Mouse (Mus musculus) neural tube, embryonic 13.5 days (tissue): ENCODE results near the gene Pnn. TPM values are rescaled to one million over a fixed set of nuclear protein-coding genes. Genes with fewer than 3 reads are reported as not detected.

Experiments
- ATAC-seq: fragments of 200-750 bp; cut with Nextera tagmentation; 2 replicates; pipeline ENCODE4 v1.8.0; 2017; ENCODE audit warnings: low read depth, mild to moderate bottlenecking, moderate TSS enrichment, moderate library complexity
- H3K27ac ChIP-seq: fragments of 300-500 bp; sonication (generic); replicated peaks from 2 replicates; pipeline ENCODE4 v1.5.1; 2015; ENCODE audit warnings: moderate library complexity, mild to moderate bottlenecking, inconsistent platforms
- H3K27me3 ChIP-seq: fragments of 300-500 bp; sonication (generic); 2 replicates; pipeline ENCODE4 v1.6.1; 2015; ENCODE audit warnings: mild to moderate bottlenecking, inconsistent platforms
- H3K36me3 ChIP-seq: fragments of 300-500 bp; sonication (generic); 2 replicates; pipeline ENCODE4 v1.6.1; 2015; ENCODE audit warnings: mild to moderate bottlenecking, inconsistent platforms
- H3K4me1 ChIP-seq: fragments of 300-500 bp; sonication (generic); replicated peaks from 2 replicates; pipeline ENCODE4 v1.6.1; 2015; ENCODE audit warnings: inconsistent platforms
- H3K4me2 ChIP-seq: fragments of 300-500 bp; sonication (generic); 2 replicates; pipeline ENCODE4 v1.6.1; 2015; ENCODE audit warnings: inconsistent platforms, mild to moderate bottlenecking, moderate library complexity
- H3K4me3 ChIP-seq: fragments of 300-500 bp; sonication (generic); 2 replicates; pipeline ENCODE4 v1.5.1; 2015; ENCODE audit warnings: mild to moderate bottlenecking, inconsistent platforms
- H3K9ac ChIP-seq: fragments of 300-500 bp; sonication (generic); 2 replicates; pipeline ENCODE4 v1.6.1; 2015; ENCODE audit warnings: moderate library complexity, mild to moderate bottlenecking, inconsistent platforms
- H3K9me3 ChIP-seq: fragments of 300-500 bp; sonication (generic); 2 replicates; pipeline ENCODE4 v1.6.1; 2016; ENCODE audit warnings: inconsistent platforms
- WGBS: fragments of 180-500 bp; shearing (Covaris S2); methylation state at CpG from one replicate; pipeline ENCODE4 v1.1.7; 2015; 5-methylcytosine and 5-hydroxymethylcytosine counted together
- polyA plus RNA-seq: library from polyadenylated mRNA; unstranded; fragments of >200 nt; fragmentation: Nextera tagmentation; extraction: Ambion mirVana; gene quantifications from 2 replicates; pipeline ENCODE4 v1.2.1, GENCODE M21; 2015

Pnn gene
- 83.2 and 95.0 TPM in 2 replicates for polyA plus RNA-seq

DNA sequence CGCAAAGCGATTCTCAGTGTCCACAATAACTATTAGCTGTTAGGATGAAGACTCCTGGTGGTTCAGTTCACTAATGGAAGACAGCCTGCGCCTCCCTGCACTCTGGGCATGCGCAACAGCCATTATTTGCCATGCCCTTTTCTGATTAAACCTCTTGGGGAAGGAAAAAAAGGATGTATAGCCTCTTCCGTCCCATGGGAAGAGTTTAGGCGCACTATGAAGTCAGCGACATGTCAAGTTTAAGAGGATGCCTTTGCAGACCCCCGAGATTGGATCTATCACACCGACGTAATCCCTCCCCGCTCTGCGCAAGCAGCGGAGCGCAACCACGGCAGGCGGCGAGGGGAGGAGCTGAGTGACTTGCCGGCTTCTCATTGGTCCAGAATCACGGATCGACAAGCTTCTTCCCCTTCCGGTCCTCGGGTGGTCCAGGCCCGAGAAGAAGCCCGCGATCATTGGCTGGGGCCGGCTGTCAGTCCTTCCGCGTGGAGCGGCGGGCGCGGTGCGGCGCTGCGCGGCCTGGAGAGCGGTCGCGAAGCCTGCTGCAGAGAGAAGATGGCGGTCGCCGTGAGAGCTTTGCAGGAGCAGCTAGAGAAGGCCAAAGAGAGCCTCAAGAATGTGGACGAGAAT is at the start of gene Pnn:
Gene Pnn, plus strand, starts transcription at position 437 of the 630 bp plus-strand sequence.
- Histone ChIP-seq H3K4me1 (peaks cover 16% of the 10 kb centered on the region), H3K27ac (peak within 1 kb of the TSS; percentile 93), H3K36me3 (peaks cover 34% of the 10 kb centered on the region), H3K27me3 (peaks cover 3% of the 10 kb centered on the region; the same call in 1 of the 2 replicates), H3K9ac (peak within 1 kb of the TSS; percentile 99), H3K4me2 (peak within 1 kb of the TSS; percentile 88), H3K9me3 (no peaks in the 10 kb centered on the region), H3K4me3 (peak within 1 kb of the TSS; percentile 99)
- ATAC-seq = peak; percentile 99
- WGBS = under 1% methylated on average over 43 of the region's 43 CpGs

DNA sequence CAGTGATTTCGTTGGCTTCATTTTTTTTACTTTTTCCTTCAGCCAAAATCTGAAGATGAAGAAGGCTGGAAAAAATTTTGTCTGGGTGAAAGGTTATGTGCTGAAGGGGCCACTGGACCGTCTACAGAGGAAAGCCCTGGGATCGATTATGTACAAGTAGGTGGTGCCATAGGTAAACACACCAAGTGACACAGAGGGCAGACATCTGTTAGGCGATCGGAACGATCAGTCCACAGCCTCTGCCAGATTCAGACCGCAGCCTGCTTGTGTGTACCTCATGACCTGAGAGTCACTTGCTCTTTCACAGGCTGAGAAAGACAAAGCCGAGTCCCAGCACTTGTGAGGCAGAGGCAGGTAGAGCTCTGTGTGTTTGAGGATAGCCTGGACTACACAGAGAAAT is 48.7 kb upstream of the Pnn start:
- Histone ChIP-seq H3K27ac (no peak overlapping the region), H3K9me3 (no peaks in the 10 kb centered on the region), H3K4me2 (no peak overlapping the region), H3K27me3 (no peaks in the 10 kb centered on the region), H3K4me1 (peaks cover 4% of the 10 kb centered on the region), H3K9ac (no peak overlapping the region), H3K4me3 (no peak overlapping the region), H3K36me3 (peaks cover 32% of the 10 kb centered on the region)
- 93% methylated on average over 8 of the region's 8 CpGs for WGBS
- no peak for ATAC-seq

DNA sequence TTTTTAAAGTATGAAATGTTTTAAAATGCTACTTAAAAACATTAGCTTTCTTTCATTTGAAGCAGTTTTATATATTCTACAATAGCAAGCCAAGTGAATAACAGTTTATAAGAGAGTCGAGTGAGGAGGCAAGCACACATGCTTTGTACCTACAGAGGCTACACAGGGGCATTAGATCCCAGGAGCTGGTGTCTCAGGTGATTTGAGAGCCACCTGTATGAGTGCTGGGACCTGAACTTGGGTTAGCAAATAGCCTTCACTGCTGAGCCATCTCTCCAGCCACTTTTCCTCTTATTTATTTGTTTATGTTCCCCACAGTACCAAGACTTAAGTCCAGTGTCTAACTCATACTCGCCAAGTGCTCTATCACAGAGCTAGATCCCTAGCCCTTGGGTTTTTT is 46.8 kb upstream of the Pnn start:
- Histone ChIP-seq H3K27me3 (no peaks in the 10 kb centered on the region), H3K4me1 (no peaks in the 10 kb centered on the region), H3K9me3 (no peaks in the 10 kb centered on the region), H3K27ac (no peak overlapping the region), H3K9ac (no peak overlapping the region), H3K4me3 (no peak overlapping the region), H3K4me2 (no peak overlapping the region), H3K36me3 (peaks cover 43% of the 10 kb centered on the region)
- 93% methylated on average over 2 of the region's 2 CpGs for WGBS
- ATAC-seq = no peak

DNA sequence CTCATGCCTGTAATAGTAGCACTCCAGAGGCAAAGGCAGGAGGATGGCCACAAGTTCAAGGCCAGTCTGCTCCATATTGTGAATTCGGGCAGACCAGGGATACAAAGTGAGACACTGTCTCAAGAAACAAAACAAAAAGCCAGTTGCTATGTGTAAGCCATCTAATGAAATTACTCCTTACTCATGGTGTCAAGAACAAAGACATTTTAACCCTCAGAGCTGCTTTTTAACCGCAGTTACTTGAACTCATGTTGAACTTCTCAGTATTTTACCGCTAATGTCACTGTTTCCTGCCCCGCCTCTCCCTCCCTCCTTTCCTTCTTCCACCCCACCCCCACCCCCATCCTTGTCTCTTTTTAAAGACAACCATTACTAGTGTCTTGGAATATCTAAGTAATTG is 45.4 kb upstream of the Pnn start:
- WGBS = 93% methylated on average over 4 of the region's 4 CpGs

DNA sequence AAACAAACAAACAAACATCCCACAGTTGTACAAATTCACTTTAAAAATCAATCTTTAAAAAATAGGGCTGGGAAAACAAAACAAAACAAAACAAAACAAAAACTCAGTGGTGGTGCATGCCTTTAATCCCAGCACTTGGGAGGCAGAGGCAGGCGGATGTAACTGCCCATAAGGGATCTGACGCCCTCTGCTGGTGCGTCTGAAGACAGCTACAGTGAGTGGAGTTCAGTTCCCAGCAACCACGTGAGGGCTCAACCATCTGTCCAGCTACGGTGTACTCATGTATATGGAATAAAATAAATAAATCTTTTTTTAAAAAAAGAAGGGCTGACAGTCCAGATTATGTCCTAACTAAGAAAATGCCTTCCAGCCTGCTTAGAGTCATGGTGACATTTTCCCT is 34.6 kb upstream of the Pnn start:
- peaks cover 28% of the 10 kb centered on the region for H3K36me3 ChIP-seq
- no peak overlapping the region for H3K4me2 ChIP-seq
- no peak overlapping the region for H3K27ac ChIP-seq
- H3K9me3 ChIP-seq = no peaks in the 10 kb centered on the region
- no peaks in the 10 kb centered on the region for H3K27me3 ChIP-seq
- 69% methylated on average over 5 of the region's 5 CpGs for WGBS
- no peak for ATAC-seq
- H3K9ac ChIP-seq = no peak overlapping the region
- no peak overlapping the region for H3K4me3 ChIP-seq
- H3K4me1 ChIP-seq = no peaks in the 10 kb centered on the region

More for the DNA sequence above, 45.4 kb upstream of the Pnn start:
- Histone ChIP-seq H3K9me3 (no peaks in the 10 kb centered on the region), H3K27ac (no peak overlapping the region), H3K4me3 (no peak overlapping the region), H3K4me2 (no peak overlapping the region), H3K36me3 (peaks cover 52% of the 10 kb centered on the region), H3K27me3 (no peaks in the 10 kb centered on the region), H3K9ac (no peak overlapping the region), H3K4me1 (no peaks in the 10 kb centered on the region)
- ATAC-seq = no peak

DNA sequence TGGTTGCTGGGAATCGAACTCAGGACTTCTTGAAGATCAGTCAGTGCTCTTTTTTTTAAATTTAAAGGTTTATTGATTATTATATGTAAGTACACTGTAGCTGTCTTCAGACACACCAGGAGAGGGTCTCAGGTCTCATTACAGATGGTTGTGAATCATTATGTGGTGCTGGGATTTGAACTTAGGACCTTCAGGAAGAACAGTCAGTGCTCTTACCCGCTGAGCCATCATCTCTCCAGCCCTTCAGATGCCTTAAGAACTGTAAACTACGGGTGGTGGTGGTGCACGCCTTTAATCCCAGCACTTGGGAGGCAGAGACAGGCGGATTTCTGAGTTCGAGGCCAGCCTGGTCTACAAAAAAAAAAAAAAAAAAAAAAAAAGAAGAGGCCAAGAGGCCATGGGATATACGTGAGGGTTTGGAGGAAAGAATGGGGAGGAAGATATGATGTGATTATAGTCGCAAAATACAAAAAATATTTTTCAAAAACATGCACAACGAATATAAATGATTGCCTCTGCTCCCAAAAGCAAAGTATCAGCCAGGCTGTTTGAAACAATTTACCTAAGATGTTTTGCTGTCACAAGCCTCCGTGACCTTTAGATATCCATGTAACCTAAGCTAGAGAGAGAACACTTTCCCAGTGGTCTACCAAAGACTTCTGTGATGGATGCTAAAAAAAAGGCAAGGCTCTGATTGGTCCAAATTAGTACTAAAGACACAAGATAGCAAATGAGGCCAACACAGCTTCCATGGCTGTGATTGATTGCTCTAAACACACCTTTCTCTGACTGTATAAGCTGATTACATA is 27.3 kb upstream of the Pnn start:
- Histone ChIP-seq H3K4me2 (peak overlapping the region; percentile 27; the same call in 1 of the 2 replicates), H3K27ac (peak overlapping the region; percentile 53; the same call in 1 of the 2 replicates), H3K27me3 (no peaks in the 10 kb centered on the region), H3K9me3 (no peaks in the 10 kb centered on the region), H3K36me3 (peaks cover 35% of the 10 kb centered on the region), H3K4me1 (peaks cover 5% of the 10 kb centered on the region), H3K9ac (no peak overlapping the region), H3K4me3 (no peak overlapping the region)
- 71% methylated on average over 10 of the region's 10 CpGs for WGBS
- no peak; the same call in none of the 2 replicates for ATAC-seq

DNA sequence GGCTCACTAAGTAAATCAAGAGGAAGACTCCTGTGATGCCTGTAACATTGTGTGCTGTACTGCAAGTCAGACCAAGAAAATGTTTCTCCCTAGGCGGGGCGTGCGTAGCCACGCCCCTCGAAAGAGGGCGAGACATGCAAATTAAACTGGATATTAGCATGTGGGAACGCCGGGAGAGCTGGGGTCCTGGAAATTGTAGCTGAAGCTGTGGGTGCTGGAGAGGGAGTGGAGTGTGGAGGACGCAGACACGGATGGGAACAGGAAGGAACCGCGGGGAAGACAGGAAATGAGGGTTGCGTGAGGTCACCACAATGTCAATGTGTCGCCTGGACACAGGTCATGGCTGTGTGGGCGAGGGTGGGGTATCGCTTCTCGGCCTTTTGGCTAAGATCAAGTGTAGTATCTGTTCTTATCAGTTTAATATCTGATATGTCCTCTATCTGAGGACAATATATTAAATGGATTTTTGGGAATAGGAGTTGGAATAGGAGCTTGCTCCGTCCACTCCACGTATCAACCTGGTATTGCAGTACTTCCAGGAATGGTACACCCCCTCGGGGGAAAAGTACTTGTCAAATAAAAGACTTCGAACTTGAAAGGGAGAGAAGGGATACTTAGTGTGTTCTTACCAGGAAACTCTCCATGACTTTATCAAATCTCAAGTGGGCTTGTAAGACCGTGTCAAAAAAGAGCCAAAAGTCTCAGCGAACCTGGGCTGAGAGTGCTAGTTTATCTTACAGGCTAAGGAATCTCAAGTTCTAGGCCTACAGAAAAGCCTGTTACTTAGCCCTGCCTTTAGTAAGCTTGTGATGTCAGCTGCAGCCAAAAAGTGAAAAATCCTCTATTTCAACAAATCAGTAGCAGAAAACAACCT is 26.5 kb upstream of the Pnn start:
- H3K27me3 ChIP-seq = no peaks in the 10 kb centered on the region
- peaks cover 5% of the 10 kb centered on the region for H3K4me1 ChIP-seq
- peak; percentile 89 for ATAC-seq
- no peak overlapping the region for H3K9ac ChIP-seq
- peak overlapping the region; percentile 27; the same call in 1 of the 2 replicates for H3K4me2 ChIP-seq
- peak overlapping the region; percentile 53; the same call in 1 of the 2 replicates for H3K27ac ChIP-seq
- no peaks in the 10 kb centered on the region for H3K9me3 ChIP-seq
- no peak overlapping the region for H3K4me3 ChIP-seq
- WGBS = 4% methylated on average over 23 of the region's 23 CpGs
- peaks cover 39% of the 10 kb centered on the region for H3K36me3 ChIP-seq

DNA sequence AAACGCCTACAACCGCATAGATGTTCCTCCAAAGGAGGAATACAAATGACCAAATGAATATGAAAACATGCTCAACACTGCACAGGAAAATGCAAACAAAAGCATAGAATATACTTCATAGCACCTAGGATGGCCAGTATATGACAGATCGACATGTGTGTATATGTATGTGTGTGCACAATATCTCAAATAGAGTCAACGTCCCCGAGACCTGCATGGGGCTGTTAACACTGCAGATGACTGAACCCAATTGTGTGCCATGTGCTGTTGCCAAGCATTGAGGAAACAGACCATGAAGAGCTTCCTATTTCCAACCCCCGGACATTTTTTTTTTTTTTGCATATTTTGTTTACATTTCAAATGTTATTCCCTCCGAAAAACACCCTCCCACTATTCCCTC is 25.8 kb upstream of the Pnn start:
- Histone ChIP-seq H3K9ac (no peak overlapping the region), H3K4me1 (peaks cover 5% of the 10 kb centered on the region), H3K27ac (no peak overlapping the region), H3K36me3 (peaks cover 45% of the 10 kb centered on the region), H3K27me3 (no peaks in the 10 kb centered on the region), H3K9me3 (no peaks in the 10 kb centered on the region), H3K4me2 (no peak overlapping the region), H3K4me3 (no peak overlapping the region)
- no peak for ATAC-seq
- WGBS = 37% methylated on average over 7 of the region's 7 CpGs

DNA sequence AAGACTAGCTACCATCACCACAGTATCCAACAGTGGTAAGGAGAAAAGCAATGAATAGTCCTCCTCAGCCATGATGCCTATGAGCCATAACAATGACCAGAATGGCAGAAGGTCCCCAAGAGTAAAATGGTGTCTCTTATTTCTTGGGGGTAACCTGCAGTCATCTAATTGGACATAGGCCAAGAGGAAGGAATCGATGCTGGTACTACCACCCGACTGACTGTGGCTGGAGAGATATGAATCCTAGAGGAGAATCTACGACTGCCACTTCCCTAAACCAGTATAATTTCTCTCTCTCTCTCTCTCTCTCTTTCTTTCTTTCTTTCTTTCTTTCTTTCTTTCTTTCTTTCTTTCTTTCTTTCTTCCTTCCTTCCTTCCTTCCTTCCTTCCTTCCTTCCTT is 14.2 kb upstream of the Pnn start:
- no peak for ATAC-seq
- no peak overlapping the region for H3K4me2 ChIP-seq
- H3K9ac ChIP-seq = no peak overlapping the region
- H3K4me3 ChIP-seq = no peak overlapping the region
- peaks cover 50% of the 10 kb centered on the region for H3K36me3 ChIP-seq
- no peaks in the 10 kb centered on the region for H3K27me3 ChIP-seq
- WGBS = 91% methylated on average over 3 of the region's 3 CpGs
- no peak overlapping the region for H3K27ac ChIP-seq
- H3K9me3 ChIP-seq = no peaks in the 10 kb centered on the region
- H3K4me1 ChIP-seq = peaks cover 8% of the 10 kb centered on the region; the same call in 1 of the 2 replicates

DNA sequence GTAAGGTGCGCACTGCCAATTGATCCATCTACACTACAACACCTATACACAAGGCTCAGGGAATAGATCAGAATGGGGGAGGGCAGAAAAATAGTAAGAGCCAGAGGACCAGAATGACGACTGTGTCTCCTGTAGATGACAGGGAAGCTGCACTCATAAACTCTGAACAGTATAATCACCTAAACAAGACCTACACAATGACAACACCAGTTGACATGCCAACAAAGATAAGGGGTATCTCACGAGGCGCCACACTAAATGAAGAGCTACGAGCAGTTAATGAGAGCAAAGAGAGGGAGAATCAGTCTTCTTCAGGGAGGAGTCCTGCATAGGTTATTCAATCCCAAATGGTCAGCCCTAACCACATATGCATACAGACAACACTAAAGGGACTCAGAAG is 13.5 kb upstream of the Pnn start:
- H3K27ac ChIP-seq = no peak overlapping the region
- no peaks in the 10 kb centered on the region for H3K27me3 ChIP-seq
- H3K36me3 ChIP-seq = peaks cover 51% of the 10 kb centered on the region
- peaks cover 13% of the 10 kb centered on the region for H3K4me1 ChIP-seq
- H3K9ac ChIP-seq = no peak overlapping the region
- ATAC-seq = no peak
- no peaks in the 10 kb centered on the region for H3K9me3 ChIP-seq
- no peak overlapping the region for H3K4me3 ChIP-seq
- H3K4me2 ChIP-seq = no peak overlapping the region
- 89% methylated on average over 5 of the region's 5 CpGs for WGBS

DNA sequence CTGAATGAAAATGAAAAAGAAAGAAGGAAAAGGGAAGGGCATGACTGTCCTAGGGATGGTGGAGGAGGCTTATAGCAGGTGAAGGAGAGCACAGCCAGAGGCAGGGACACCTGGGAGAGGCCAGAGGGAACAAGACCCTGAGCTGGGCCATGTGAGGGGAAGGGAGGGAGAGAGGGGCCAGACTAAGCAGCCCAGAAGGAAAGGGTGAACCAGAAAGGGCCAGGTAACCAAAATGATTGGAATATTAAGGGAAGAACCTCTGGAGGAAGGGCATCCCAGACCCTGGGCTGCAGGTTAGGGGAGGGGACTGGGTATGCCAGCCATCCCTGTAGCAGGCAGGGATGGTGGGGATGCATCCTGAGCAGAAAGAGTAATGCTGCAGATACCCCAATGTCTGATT is 12.7 kb upstream of the Pnn start:
- Histone ChIP-seq H3K27ac (no peak overlapping the region), H3K4me3 (no peak overlapping the region), H3K27me3 (no peaks in the 10 kb centered on the region), H3K4me1 (peaks cover 21% of the 10 kb centered on the region), H3K9me3 (no peaks in the 10 kb centered on the region), H3K36me3 (peaks cover 48% of the 10 kb centered on the region), H3K4me2 (no peak overlapping the region), H3K9ac (no peak overlapping the region)
- ATAC-seq = no peak
